Mouse (Mus musculus): ENCODE measurements at regions not wholly inside any gene's neighbourhood (a gene's known extent, or its start where the extent isn't known, plus 50 kb on each side); places are given as distances from the start of the nearest gene placed in this dataset.

DNA sequence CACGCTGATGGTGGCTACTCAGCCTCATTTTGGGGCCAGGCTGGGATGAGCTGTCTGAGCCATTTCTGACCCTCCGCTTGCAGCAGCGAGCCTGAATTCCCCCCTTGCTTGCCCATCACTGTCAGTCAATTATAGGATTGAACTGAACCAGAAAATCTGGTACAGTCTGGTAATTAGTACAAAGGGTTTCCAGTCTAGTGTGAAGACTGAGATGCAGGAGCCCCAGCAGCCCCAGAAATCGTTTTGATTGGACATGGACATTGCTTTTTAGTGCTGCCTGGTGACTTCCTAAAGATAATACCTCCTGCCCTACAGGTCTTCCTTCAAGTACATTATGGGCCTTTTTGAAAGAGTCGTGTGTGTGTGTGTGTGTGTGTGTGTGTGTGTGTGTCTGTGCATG is 88.5 kb upstream of the Sox2 start:
- peak; percentile 71 for ATAC-seq (replicated peaks)
- H3K4me2 ChIP-seq (replicated peaks) = peak overlapping the region; percentile 46
- H3K27ac ChIP-seq (replicated peaks) = peak overlapping the region; percentile 80
- peak overlapping the region; percentile 34 for H3K4me3 ChIP-seq
- 2% methylated on average over 5 of the region's 5 CpGs for WGBS
- no peaks in the 10 kb centered on the region for H3K9me3 ChIP-seq
- H3K36me3 ChIP-seq = no peaks in the 10 kb centered on the region
- no peaks in the 10 kb centered on the region for H3K27me3 ChIP-seq
- H3K4me1 ChIP-seq = peaks cover 57% of the 10 kb centered on the region
- peak overlapping the region; percentile 36 for H3K9ac ChIP-seq (replicated peaks)

GRCm38 (mm10) chr3:34559841-34560703 is 90.1 kb upstream of the Sox2 start:
- peak overlapping the region; percentile 84 for H3K27ac ChIP-seq (replicated peaks)
- 12% methylated on average over 13 of the region's 13 CpGs for WGBS
- H3K9ac ChIP-seq (replicated peaks) = peak overlapping the region; percentile 51
- no peaks in the 10 kb centered on the region for H3K9me3 ChIP-seq
- H3K36me3 ChIP-seq = no peaks in the 10 kb centered on the region
- peak overlapping the region; percentile 37 for H3K4me3 ChIP-seq
- ATAC-seq (replicated peaks) = peak; percentile 51
- H3K27me3 ChIP-seq = no peaks in the 10 kb centered on the region
- peaks cover 52% of the 10 kb centered on the region for H3K4me1 ChIP-seq
- H3K4me2 ChIP-seq (replicated peaks) = peak overlapping the region; percentile 46

GRCm38 (mm10) chr3:34558821-34559520 is 91.2 kb upstream of the Sox2 start:
- H3K27me3 ChIP-seq = no peaks in the 10 kb centered on the region
- no peak overlapping the region for H3K9ac ChIP-seq (replicated peaks)
- peaks cover 47% of the 10 kb centered on the region for H3K4me1 ChIP-seq
- H3K36me3 ChIP-seq = no peaks in the 10 kb centered on the region
- WGBS = 17% methylated on average over 10 of the region's 10 CpGs
- H3K9me3 ChIP-seq = no peaks in the 10 kb centered on the region
- no peak overlapping the region for H3K4me3 ChIP-seq
- peak overlapping the region; percentile 28 for H3K27ac ChIP-seq (replicated peaks)
- peak; percentile 29; the same call in 1 of the 2 replicates for ATAC-seq (replicated peaks)
- H3K4me2 ChIP-seq (replicated peaks) = no peak overlapping the region

GRCm38 (mm10) chr3:34552542-34553208 is 97.5 kb upstream of the Sox2 start:
- 26% methylated on average over 17 of the region's 17 CpGs for WGBS
- peak; percentile 60 for ATAC-seq (replicated peaks)
- H3K4me3 ChIP-seq = peak overlapping the region; percentile 13

GRCm38 (mm10) chr3:34551069-34551468 is 99.1 kb upstream of the Sox2 start:
- Histone ChIP-seq H3K4me1 (peaks cover 15% of the 10 kb centered on the region), H3K4me3 (no peak overlapping the region), H3K27ac (replicated peaks) (no peak overlapping the region), H3K27me3 (no peaks in the 10 kb centered on the region), H3K4me2 (replicated peaks) (no peak overlapping the region), H3K9me3 (no peaks in the 10 kb centered on the region), H3K36me3 (no peaks in the 10 kb centered on the region), H3K9ac (replicated peaks) (no peak overlapping the region)
- 0 out of 2 replicates have a peak, but pooled peaks have one; percentile 14 for ATAC-seq (replicated peaks)
- 67% methylated on average over 3 of the region's 3 CpGs for WGBS

More at GRCm38 (mm10) chr3:34552542-34553208, 97.5 kb upstream of the Sox2 start:
- peaks cover 15% of the 10 kb centered on the region for H3K4me1 ChIP-seq
- H3K9me3 ChIP-seq = no peaks in the 10 kb centered on the region
- no peak overlapping the region for H3K9ac ChIP-seq (replicated peaks)
- peak overlapping the region; percentile 37 for H3K4me2 ChIP-seq (replicated peaks)
- H3K27me3 ChIP-seq = no peaks in the 10 kb centered on the region
- peak overlapping the region; percentile 38; the same call in 1 of the 2 replicates for H3K27ac ChIP-seq (replicated peaks)
- H3K36me3 ChIP-seq = no peaks in the 10 kb centered on the region

DNA sequence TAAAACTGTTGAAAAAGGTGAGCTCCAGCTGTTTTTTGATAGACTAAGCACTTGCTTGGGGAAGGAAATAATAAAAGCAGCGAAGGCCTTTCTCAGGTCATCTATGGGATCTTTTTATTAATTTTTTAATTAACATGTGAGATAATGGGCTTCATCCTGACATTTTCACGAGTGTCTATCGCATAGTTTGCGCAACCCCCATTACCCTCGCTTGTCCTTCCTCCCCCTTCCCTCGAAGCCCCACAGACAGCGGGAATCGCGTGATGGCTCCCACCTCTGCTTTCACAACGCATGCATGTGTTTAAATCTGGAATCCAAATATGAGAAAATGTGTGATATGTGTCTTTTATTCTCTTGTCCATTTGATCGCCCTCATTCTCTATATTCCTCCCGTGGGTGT is 100.0 kb upstream of the Sox2 start:
- no peaks in the 10 kb centered on the region for H3K9me3 ChIP-seq
- H3K4me3 ChIP-seq = no peak overlapping the region
- WGBS = 63% methylated on average over 12 of the region's 12 CpGs
- ATAC-seq (replicated peaks) = no peak
- H3K27ac ChIP-seq (replicated peaks) = no peak overlapping the region
- no peak overlapping the region for H3K4me2 ChIP-seq (replicated peaks)
- no peaks in the 10 kb centered on the region for H3K36me3 ChIP-seq
- no peaks in the 10 kb centered on the region for H3K27me3 ChIP-seq
- no peak overlapping the region for H3K9ac ChIP-seq (replicated peaks)
- H3K4me1 ChIP-seq = peaks cover 15% of the 10 kb centered on the region

GRCm38 (mm10) chr3:34532451-34532850 is 117.8 kb upstream of the Sox2 start:
- peak overlapping the region; percentile 47 for H3K27ac ChIP-seq (replicated peaks)
- H3K9me3 ChIP-seq = no peaks in the 10 kb centered on the region
- no peak overlapping the region for H3K4me3 ChIP-seq
- no peak overlapping the region for H3K9ac ChIP-seq (replicated peaks)
- no peaks in the 10 kb centered on the region for H3K36me3 ChIP-seq
- WGBS = 20% methylated on average over 3 of the region's 3 CpGs
- no peak overlapping the region for H3K4me2 ChIP-seq (replicated peaks)
- ATAC-seq (replicated peaks) = peak; percentile 58; the same call in 1 of the 2 replicates
- H3K27me3 ChIP-seq = no peaks in the 10 kb centered on the region
- peaks cover 23% of the 10 kb centered on the region for H3K4me1 ChIP-seq

DNA sequence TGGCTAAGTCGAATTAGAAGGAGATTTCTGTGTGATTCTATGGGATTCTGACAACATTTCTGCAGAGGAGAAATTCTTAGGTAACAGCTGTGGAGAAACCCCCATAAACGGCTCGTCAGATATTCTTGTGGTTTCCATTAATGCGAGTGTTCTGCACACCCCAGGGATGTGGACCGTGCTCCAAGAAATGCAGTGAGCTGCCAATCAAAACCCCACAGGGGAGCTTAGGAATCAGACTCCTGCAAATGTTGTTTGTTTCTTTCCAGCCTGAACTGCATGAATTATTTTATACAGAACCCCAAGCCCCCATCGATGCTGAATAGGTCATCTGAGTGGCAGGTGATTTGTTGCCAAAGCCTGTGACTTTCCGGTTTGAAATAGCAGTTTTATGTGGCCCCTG is 118.4 kb upstream of the Sox2 start:
- ATAC-seq (replicated peaks) = peak; percentile 52; the same call in 1 of the 2 replicates
- Histone ChIP-seq H3K36me3 (no peaks in the 10 kb centered on the region), H3K4me3 (no peak overlapping the region), H3K27me3 (no peaks in the 10 kb centered on the region), H3K4me2 (replicated peaks) (no peak overlapping the region), H3K27ac (replicated peaks) (peak overlapping the region; percentile 47), H3K9me3 (no peaks in the 10 kb centered on the region), H3K9ac (replicated peaks) (no peak overlapping the region), H3K4me1 (peaks cover 23% of the 10 kb centered on the region)
- 24% methylated on average over 7 of the region's 7 CpGs for WGBS

GRCm38 (mm10) chr3:34527546-34527945 is 122.7 kb upstream of the Sox2 start:
- H3K36me3 ChIP-seq = 0 out of 2 replicates have a peak, but pooled peaks cover 4% of the 10 kb centered on the region
- ATAC-seq (replicated peaks) = no peak

DNA sequence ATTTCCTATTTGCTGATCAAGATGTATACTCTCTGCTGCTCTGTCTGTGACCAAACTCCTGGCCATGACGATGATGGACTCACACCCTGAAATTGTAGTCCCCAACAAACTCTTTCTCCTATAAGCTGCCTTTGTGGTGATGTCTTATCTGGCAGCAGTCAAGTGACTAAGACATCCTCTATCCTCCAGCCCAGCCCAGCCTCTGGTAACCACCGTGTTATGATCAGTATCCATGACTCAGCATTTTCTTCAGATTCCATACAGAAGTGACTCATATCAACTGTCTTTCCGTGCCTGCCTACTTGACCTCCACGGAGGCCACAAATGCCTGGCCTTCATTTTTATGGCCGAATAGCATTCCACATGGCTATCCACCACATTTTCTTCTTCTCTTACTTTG is 124.5 kb upstream of the Sox2 start:
- Histone ChIP-seq H3K36me3 (0 out of 2 replicates have a peak, but pooled peaks cover 4% of the 10 kb centered on the region), H3K27me3 (no peaks in the 10 kb centered on the region), H3K4me2 (replicated peaks) (no peak overlapping the region), H3K9ac (replicated peaks) (no peak overlapping the region), H3K4me3 (no peak overlapping the region), H3K9me3 (0 out of 2 replicates have a peak, but pooled peaks cover 4% of the 10 kb centered on the region), H3K27ac (replicated peaks) (no peak overlapping the region), H3K4me1 (peaks cover 19% of the 10 kb centered on the region)
- 95% methylated on average over 5 of the region's 5 CpGs for WGBS
- ATAC-seq (replicated peaks) = no peak

More at GRCm38 (mm10) chr3:34527546-34527945, 122.7 kb upstream of the Sox2 start:
- Histone ChIP-seq H3K4me2 (replicated peaks) (no peak overlapping the region), H3K27ac (replicated peaks) (no peak overlapping the region), H3K4me3 (no peak overlapping the region), H3K9me3 (0 out of 2 replicates have a peak, but pooled peaks cover 4% of the 10 kb centered on the region), H3K9ac (replicated peaks) (no peak overlapping the region), H3K27me3 (no peaks in the 10 kb centered on the region), H3K4me1 (peaks cover 21% of the 10 kb centered on the region)

DNA sequence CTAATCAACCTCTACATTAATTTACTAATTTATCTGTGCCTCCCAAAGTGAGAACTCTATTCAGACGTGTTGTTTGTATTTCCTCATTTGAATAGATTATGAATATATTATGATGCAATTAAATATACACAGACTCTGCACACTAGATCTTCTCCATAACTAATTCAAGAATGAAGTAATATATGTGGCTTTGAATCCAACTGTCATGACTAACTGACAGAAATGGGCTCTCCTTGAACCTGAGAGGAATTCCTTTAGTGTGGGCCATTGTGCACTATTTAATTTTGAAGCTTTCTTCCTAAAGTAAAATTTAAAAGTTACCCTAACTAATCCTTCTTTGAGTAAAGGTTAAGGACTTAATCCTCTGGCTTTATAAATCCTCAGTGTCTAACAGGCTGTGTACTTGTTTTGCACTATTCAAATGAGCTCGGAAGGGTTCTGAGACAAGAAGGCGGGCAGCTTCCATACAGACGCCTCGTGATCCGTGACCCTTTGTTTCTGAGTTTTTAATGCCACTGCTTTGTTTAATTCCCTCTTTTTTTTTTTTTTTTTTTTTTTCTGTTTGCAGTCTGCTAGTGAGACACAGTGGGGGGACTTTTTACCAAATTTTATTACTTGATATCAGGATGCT is 128.0 kb upstream of the Sox2 start:
- 0 out of 2 replicates have a peak, but pooled peaks cover 4% of the 10 kb centered on the region for H3K9me3 ChIP-seq
- 0 out of 2 replicates have a peak, but pooled peaks cover 4% of the 10 kb centered on the region for H3K36me3 ChIP-seq
- peaks cover 11% of the 10 kb centered on the region for H3K4me1 ChIP-seq
- no peak overlapping the region for H3K9ac ChIP-seq (replicated peaks)
- WGBS = 15% methylated on average over 6 of the region's 6 CpGs
- H3K4me2 ChIP-seq (replicated peaks) = no peak overlapping the region
- ATAC-seq (replicated peaks) = peak; percentile 35; the same call in 1 of the 2 replicates
- peak overlapping the region; percentile 8; the same call in 1 of the 2 replicates for H3K27ac ChIP-seq (replicated peaks)
- no peaks in the 10 kb centered on the region for H3K27me3 ChIP-seq
- no peak overlapping the region for H3K4me3 ChIP-seq

Measured in forebrain, embryonic 15.5 days (tissue).